Mouse (Mus musculus) forebrain, postnatal 0 days (tissue): ENCODE measurements around the gene L3hypdh. TPM values are rescaled to one million over a fixed set of nuclear protein-coding genes. Genes with fewer than 3 reads are reported as not detected.

Experiments used
- ATAC-seq: fragments of 200-750 bp; cut with Nextera tagmentation; 2 replicates; pipeline ENCODE4 v1.8.0; 2017; ENCODE audit warnings: mild to moderate bottlenecking, moderate library complexity
- DNase-seq: peaks from one replicate; pipeline ENCODE4 v3.0.0-alpha.2; 2015
- H3K27ac ChIP-seq: fragments of 300-500 bp; sonication (generic); 2 replicates; pipeline ENCODE4 v1.5.1; 2014; ENCODE audit warnings: low read depth, mild to moderate bottlenecking, antibody characterized with exemption, low read length, moderate library complexity, mixed read lengths
- H3K27me3 ChIP-seq: fragments of 300-500 bp; sonication (generic); 2 replicates; pipeline ENCODE4 v1.6.1; 2014; ENCODE audit warnings: mild to moderate bottlenecking, low read length, mixed read lengths; ENCODE audit not compliant: insufficient read depth
- H3K36me3 ChIP-seq: fragments of 300-500 bp; sonication (generic); 2 replicates; pipeline ENCODE4 v1.6.1; 2014; ENCODE audit warnings: mild to moderate bottlenecking, moderate library complexity; ENCODE audit not compliant: insufficient read depth
- H3K4me1 ChIP-seq: fragments of 300-500 bp; sonication (generic); 2 replicates; pipeline ENCODE4 v1.6.1; 2014; ENCODE audit warnings: antibody characterized with exemption; ENCODE audit not compliant: insufficient read depth
- H3K4me2 ChIP-seq: fragments of 300-500 bp; sonication (generic); 2 replicates; pipeline ENCODE4 v1.6.1; 2014; ENCODE audit warnings: low read depth, mild to moderate bottlenecking, moderate library complexity
- H3K4me3 ChIP-seq: fragments of 300-500 bp; sonication (generic); 2 replicates; pipeline ENCODE4 v1.5.1; 2014; ENCODE audit warnings: low read depth, low read length, mixed read lengths
- H3K9ac ChIP-seq: fragments of 300-500 bp; sonication (generic); 2 replicates; pipeline ENCODE4 v1.6.1; 2014; ENCODE audit warnings: mild to moderate bottlenecking
- H3K9me3 ChIP-seq: fragments of 300-500 bp; sonication (generic); 2 replicates; pipeline ENCODE4 v1.6.1; 2016; ENCODE audit warnings: low read length
- CTCF ChIP-seq: sonication (generic); IDR thresholded peaks from 2 replicates; pipeline ENCODE4 v1.5.1; 2016; ENCODE audit warnings: antibody characterized with exemption, control low read depth, low read depth
- WGBS: fragments of 180-500 bp; shearing (Covaris S2); extraction: QIAGEN DNeasy Blood & Tissue Kit; methylation state at CpG from one replicate; pipeline ENCODE4 v1.1.7; 2014; 5-methylcytosine and 5-hydroxymethylcytosine counted together
- polyA plus RNA-seq: library from polyadenylated mRNA; unstranded; fragments of >200 nt; fragmentation: Nextera tagmentation; extraction: Ambion mirVana; gene quantifications from 2 replicates; pipeline ENCODE4 v1.2.1, GENCODE M21; 2015
- total RNA-seq: library from RNA; depleted of rRNA; stranded (reverse); fragments of >200 nt; gene quantifications from 2 replicates; pipeline ENCODE4 v1.2.3, GENCODE M21; 2014

L3hypdh gene
- total and polyA plus RNA-seq, 2 experiments from 2014 or later = 4.7 to 11.6 TPM

- Histone ChIP-seq H3K4me3 (no peak overlapping the region), H3K4me1 (no peaks in the 10 kb centered on the region), H3K9me3 (no peaks in the 10 kb centered on the region), H3K9ac (no peak overlapping the region), H3K4me2 (no peak overlapping the region), H3K27me3 (no peaks in the 10 kb centered on the region), H3K36me3 (no peaks in the 10 kb centered on the region), H3K27ac (no peak overlapping the region)
- TF ChIP-seq CTCF = no peak
- WGBS = 77% methylated on average over 3 of the region's 3 CpGs
- DNase-seq = no peak
- ATAC-seq = no peak
Measured at GRCm38 (mm10) chr12:72081961-72082360, 3.3 kb downstream of the L3hypdh start.

GRCm38 (mm10) chr12:72078248-72078647 is 7.0 kb downstream of the L3hypdh start:
- no peak overlapping the region for H3K27ac ChIP-seq
- no peaks in the 10 kb centered on the region for H3K27me3 ChIP-seq
- H3K9ac ChIP-seq = no peak overlapping the region
- no peaks in the 10 kb centered on the region for H3K4me1 ChIP-seq
- no peaks in the 10 kb centered on the region for H3K9me3 ChIP-seq
- ATAC-seq (no peak), DNase-seq (no peak)
- no peak for TF ChIP-seq CTCF
- WGBS = 93% methylated on average over 3 of the region's 3 CpGs
- no peak overlapping the region for H3K4me3 ChIP-seq
- H3K36me3 ChIP-seq = no peaks in the 10 kb centered on the region
- H3K4me2 ChIP-seq = no peak overlapping the region

- Histone ChIP-seq H3K9me3 (no peaks in the 10 kb centered on the region), H3K4me2 (peak within 1 kb of the TSS; percentile 95), H3K36me3 (no peaks in the 10 kb centered on the region), H3K27me3 (no peaks in the 10 kb centered on the region), H3K27ac (peak within 1 kb of the TSS; percentile 93), H3K4me3 (peak within 1 kb of the TSS; percentile 76), H3K4me1 (no peaks in the 10 kb centered on the region), H3K9ac (peak within 1 kb of the TSS; percentile 89)
- 1% methylated on average over 90 of the region's 94 CpGs for WGBS
- DNase-seq (peak; percentile 93), ATAC-seq (peak; percentile 95)
- TF ChIP-seq CTCF = peak; percentile 94
Measured at GRCm38 (mm10) chr12:72070327-72071269, 14.6 kb downstream of the L3hypdh start, which contains the start of gene Gpr135. Gene Gpr135, minus strand, starts transcription at chr12:72071125.

GRCm38 (mm10) chr12:72069626-72070326 is 15.5 kb downstream of the L3hypdh start:
- WGBS = 5% methylated on average over 40 of the region's 40 CpGs

GRCm38 (mm10) chr12:72057780-72058179 is 27.5 kb downstream of the L3hypdh start:
- no peaks in the 10 kb centered on the region for H3K9me3 ChIP-seq
- no peak for TF ChIP-seq CTCF
- WGBS = 100% methylated on average over 1 of the region's 1 CpGs
- H3K4me2 ChIP-seq = no peak overlapping the region
- DNase-seq (no peak), ATAC-seq (no peak)
- H3K36me3 ChIP-seq = no peaks in the 10 kb centered on the region
- no peak overlapping the region for H3K9ac ChIP-seq
- no peaks in the 10 kb centered on the region for H3K4me1 ChIP-seq
- H3K27ac ChIP-seq = no peak overlapping the region
- H3K27me3 ChIP-seq = no peaks in the 10 kb centered on the region
- no peak overlapping the region for H3K4me3 ChIP-seq

More at GRCm38 (mm10) chr12:72069626-72070326, 15.5 kb downstream of the L3hypdh start:
- DNase-seq = peak; percentile 31
- H3K4me3 ChIP-seq = peak overlapping the region; percentile 76
- no peaks in the 10 kb centered on the region for H3K9me3 ChIP-seq
- ATAC-seq = peak; percentile 70
- no peaks in the 10 kb centered on the region for H3K36me3 ChIP-seq
- H3K4me1 ChIP-seq = no peaks in the 10 kb centered on the region
- peak overlapping the region; percentile 95 for H3K4me2 ChIP-seq
- H3K27ac ChIP-seq = peak overlapping the region; percentile 93
- TF ChIP-seq CTCF = no peak
- no peaks in the 10 kb centered on the region for H3K27me3 ChIP-seq
- peak overlapping the region; percentile 89 for H3K9ac ChIP-seq

- Histone ChIP-seq H3K4me3 (no peak overlapping the region), H3K9ac (no peak overlapping the region), H3K27me3 (no peaks in the 10 kb centered on the region), H3K27ac (no peak overlapping the region), H3K4me1 (no peaks in the 10 kb centered on the region), H3K9me3 (no peaks in the 10 kb centered on the region), H3K4me2 (no peak overlapping the region), H3K36me3 (no peaks in the 10 kb centered on the region)
- no peak for DNase-seq
- no peak for TF ChIP-seq CTCF
- ATAC-seq = no peak
- WGBS = 25% methylated on average over 6 of the region's 6 CpGs
Measured at GRCm38 (mm10) chr12:72053851-72054250, 31.4 kb downstream of the L3hypdh start.

- ATAC-seq (no peak), DNase-seq (peak; percentile 20)
- no peaks in the 10 kb centered on the region for H3K36me3 ChIP-seq
- no peaks in the 10 kb centered on the region for H3K9me3 ChIP-seq
- peak; percentile 51 for TF ChIP-seq CTCF
- H3K27ac ChIP-seq = no peak overlapping the region
- no peak overlapping the region for H3K4me2 ChIP-seq
- no peak overlapping the region for H3K9ac ChIP-seq
- WGBS = 42% methylated on average over 6 of the region's 6 CpGs
- no peak overlapping the region for H3K4me3 ChIP-seq
- H3K27me3 ChIP-seq = no peaks in the 10 kb centered on the region
- no peaks in the 10 kb centered on the region for H3K4me1 ChIP-seq
Measured at GRCm38 (mm10) chr12:72053303-72053702, 31.9 kb downstream of the L3hypdh start.
